Mouse (Mus musculus): ENCODE data around the gene Eya2. TPM values are rescaled to one million over a fixed set of nuclear protein-coding genes. Genes with fewer than 3 reads are reported as not detected.

Gene Eya2
- total and polyA plus RNA-seq, 2 experiments from 2014 or later: 10.0 to 20.1 TPM

GRCm38 (mm10) chr2:165599566-165599965 lies 4.7 kb downstream of the Eya2 start:
- ATAC-seq: no peak
- Histone ChIP-seq H3K27me3 (ENCODE audit: insufficient read depth, low read length) (no peaks in the 10 kb centered on the region), H3K9me3 (ENCODE audit: low read length) (no peaks in the 10 kb centered on the region), H3K27ac (no peak overlapping the region), H3K4me3 (ENCODE audit: low read length) (no peak overlapping the region), H3K4me2 (ENCODE audit: low read depth, low read length) (no peak overlapping the region), H3K4me1 (ENCODE audit: insufficient read depth, low read length) (0 out of 2 replicates have a peak, but pooled peaks cover 5% of the 10 kb centered on the region), H3K9ac (replicated peaks; ENCODE audit: low read length) (no peak overlapping the region), H3K36me3 (ENCODE audit: insufficient read depth, low read length) (no peaks in the 10 kb centered on the region)
- no peak for DNase-seq (ENCODE audit: low spot score)
- TF ChIP-seq CTCF (IDR thresholded peaks at IDR 0.05; ENCODE audit: low read depth): no peak
- WGBS: 84% methylated on average over 13 of the region's 13 CpGs

- no peak overlapping the region for H3K9ac ChIP-seq (replicated peaks; ENCODE audit: low read length)
- no peaks in the 10 kb centered on the region for H3K27me3 ChIP-seq (ENCODE audit: insufficient read depth, low read length)
- no peaks in the 10 kb centered on the region for H3K36me3 ChIP-seq (ENCODE audit: insufficient read depth, low read length)
- no peak overlapping the region for H3K4me3 ChIP-seq (ENCODE audit: low read length)
- no peaks in the 10 kb centered on the region for H3K9me3 ChIP-seq (ENCODE audit: low read length)
- H3K4me2 ChIP-seq (ENCODE audit: low read depth, low read length): no peak overlapping the region
- ATAC-seq (no peak), DNase-seq (ENCODE audit: low spot score) (no peak)
- no peak overlapping the region for H3K27ac ChIP-seq
- TF ChIP-seq CTCF (IDR thresholded peaks at IDR 0.05; ENCODE audit: low read depth): no peak
- H3K4me1 ChIP-seq (ENCODE audit: insufficient read depth, low read length): 0 out of 2 replicates have a peak, but pooled peaks cover 5% of the 10 kb centered on the region
- 46% methylated on average over 13 of the region's 13 CpGs for WGBS
These were observed 6.1 kb downstream of the Eya2 start for GRCm38 (mm10) chr2:165600926-165601325.

GRCm38 (mm10) chr2:165601605-165602004 lies 6.8 kb downstream of the Eya2 start:
- WGBS: 70% methylated on average over 8 of the region's 8 CpGs
- H3K9ac ChIP-seq (replicated peaks; ENCODE audit: low read length): no peak overlapping the region
- no peak overlapping the region for H3K27ac ChIP-seq
- no peaks in the 10 kb centered on the region for H3K9me3 ChIP-seq (ENCODE audit: low read length)
- 0 out of 2 replicates have a peak, but pooled peaks cover 5% of the 10 kb centered on the region for H3K4me1 ChIP-seq (ENCODE audit: insufficient read depth, low read length)
- no peaks in the 10 kb centered on the region for H3K36me3 ChIP-seq (ENCODE audit: insufficient read depth, low read length)
- DNase-seq (ENCODE audit: low spot score): no peak
- H3K4me2 ChIP-seq (ENCODE audit: low read depth, low read length): no peak overlapping the region
- ATAC-seq: no peak
- TF ChIP-seq CTCF (IDR thresholded peaks at IDR 0.05; ENCODE audit: low read depth): no peak
- no peaks in the 10 kb centered on the region for H3K27me3 ChIP-seq (ENCODE audit: insufficient read depth, low read length)
- H3K4me3 ChIP-seq (ENCODE audit: low read length): no peak overlapping the region

- Histone ChIP-seq H3K36me3 (ENCODE audit: insufficient read depth, low read length) (no peaks in the 10 kb centered on the region), H3K9ac (replicated peaks; ENCODE audit: low read length) (no peak overlapping the region), H3K4me3 (ENCODE audit: low read length) (no peak overlapping the region), H3K4me1 (ENCODE audit: insufficient read depth, low read length) (0 out of 2 replicates have a peak, but pooled peaks cover 5% of the 10 kb centered on the region), H3K27ac (no peak overlapping the region), H3K4me2 (ENCODE audit: low read depth, low read length) (no peak overlapping the region), H3K27me3 (ENCODE audit: insufficient read depth, low read length) (no peaks in the 10 kb centered on the region), H3K9me3 (ENCODE audit: low read length) (no peaks in the 10 kb centered on the region)
- ATAC-seq (0 out of 2 replicates have a peak, but pooled peaks have one; percentile 27), DNase-seq (ENCODE audit: low spot score) (peak; percentile 55)
- WGBS: 27% methylated on average over 8 of the region's 8 CpGs
- peak; percentile 17 for TF ChIP-seq CTCF (IDR thresholded peaks at IDR 0.05; ENCODE audit: low read depth)
These were observed 8.9 kb downstream of the Eya2 start for GRCm38 (mm10) chr2:165603775-165604174.

GRCm38 (mm10) chr2:165611551-165612253 lies 16.9 kb downstream of the Eya2 start:
- ATAC-seq: no peak
- Histone ChIP-seq H3K36me3 (ENCODE audit: insufficient read depth, low read length) (no peaks in the 10 kb centered on the region), H3K4me2 (ENCODE audit: low read depth, low read length) (no peak overlapping the region), H3K9me3 (ENCODE audit: low read length) (no peaks in the 10 kb centered on the region), H3K4me3 (ENCODE audit: low read length) (no peak overlapping the region), H3K4me1 (ENCODE audit: insufficient read depth, low read length) (no peaks in the 10 kb centered on the region), H3K27me3 (ENCODE audit: insufficient read depth, low read length) (no peaks in the 10 kb centered on the region), H3K9ac (replicated peaks; ENCODE audit: low read length) (no peak overlapping the region), H3K27ac (no peak overlapping the region)
- DNase-seq (ENCODE audit: low spot score): no peak
- no peak for TF ChIP-seq CTCF (IDR thresholded peaks at IDR 0.05; ENCODE audit: low read depth)
- WGBS: 87% methylated on average over 7 of the region's 7 CpGs

DNA sequence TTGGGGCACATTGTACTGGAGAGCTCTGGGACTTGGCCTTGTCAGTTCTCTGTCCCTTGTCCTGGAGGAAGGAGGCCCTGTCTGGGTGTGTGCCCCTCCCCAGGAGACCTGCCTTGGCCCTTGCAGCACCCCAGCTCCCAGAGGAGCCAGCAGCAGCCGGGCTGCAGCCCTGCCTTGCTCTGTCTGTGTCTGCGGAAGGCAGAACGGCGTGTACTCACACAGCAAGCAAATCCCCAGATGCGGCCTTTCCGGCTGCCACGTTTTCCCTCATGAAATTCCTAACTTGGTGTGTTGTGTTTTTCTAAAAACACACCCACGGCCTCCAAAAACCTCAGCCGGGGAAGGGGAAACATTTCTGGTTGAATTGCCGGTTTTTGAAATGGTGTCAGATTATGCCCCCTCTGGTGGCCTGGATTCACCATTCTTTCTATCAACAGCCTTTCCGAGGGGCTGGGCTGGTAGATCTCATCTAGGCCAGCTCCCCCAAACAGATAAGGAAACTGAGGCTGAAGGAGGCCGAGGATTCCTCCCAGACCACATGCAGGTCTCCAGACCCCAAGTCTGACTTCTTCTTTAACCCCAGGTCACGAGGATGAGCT lies 19.0 kb downstream of the Eya2 start:
- no peaks in the 10 kb centered on the region for H3K27me3 ChIP-seq (ENCODE audit: insufficient read depth, low read length)
- no peaks in the 10 kb centered on the region for H3K9me3 ChIP-seq (ENCODE audit: low read length)
- 0 out of 2 replicates have a peak overlapping the region, but pooled peaks have one; percentile 22 for H3K27ac ChIP-seq
- no peaks in the 10 kb centered on the region for H3K36me3 ChIP-seq (ENCODE audit: insufficient read depth, low read length)
- H3K4me3 ChIP-seq (ENCODE audit: low read length): no peak overlapping the region
- H3K4me1 ChIP-seq (ENCODE audit: insufficient read depth, low read length): no peaks in the 10 kb centered on the region
- no peak for ATAC-seq
- peak; percentile 10 for DNase-seq (ENCODE audit: low spot score)
- TF ChIP-seq CTCF (IDR thresholded peaks at IDR 0.05; ENCODE audit: low read depth): peak; percentile 29; the same call in 1 of the 2 replicates
- WGBS: 60% methylated on average over 13 of the region's 13 CpGs
- H3K4me2 ChIP-seq (ENCODE audit: low read depth, low read length): no peak overlapping the region
- H3K9ac ChIP-seq (replicated peaks; ENCODE audit: low read length): no peak overlapping the region; the same call in 1 of the 2 replicates

- Histone ChIP-seq H3K27ac (no peak overlapping the region), H3K4me3 (ENCODE audit: low read length) (no peak overlapping the region), H3K36me3 (ENCODE audit: insufficient read depth, low read length) (no peaks in the 10 kb centered on the region), H3K4me2 (ENCODE audit: low read depth, low read length) (no peak overlapping the region), H3K27me3 (ENCODE audit: insufficient read depth, low read length) (no peaks in the 10 kb centered on the region), H3K9ac (replicated peaks; ENCODE audit: low read length) (no peak overlapping the region), H3K9me3 (ENCODE audit: low read length) (no peaks in the 10 kb centered on the region), H3K4me1 (ENCODE audit: insufficient read depth, low read length) (no peaks in the 10 kb centered on the region)
- TF ChIP-seq CTCF (IDR thresholded peaks at IDR 0.05; ENCODE audit: low read depth): no peak
- DNase-seq (ENCODE audit: low spot score) (no peak), ATAC-seq (no peak)
- 98% methylated on average over 2 of the region's 2 CpGs for WGBS
These were observed 26.7 kb downstream of the Eya2 start for GRCm38 (mm10) chr2:165621488-165621887.
